Mouse (Mus musculus): ENCODE data around the gene Ankrd36.
"Not testable (repeated sequence)": the region's sequence is repeated elsewhere in the genome, so short reads cannot be mapped to it uniquely, and the experiment has no call there.

Gene Ankrd36

DNA sequence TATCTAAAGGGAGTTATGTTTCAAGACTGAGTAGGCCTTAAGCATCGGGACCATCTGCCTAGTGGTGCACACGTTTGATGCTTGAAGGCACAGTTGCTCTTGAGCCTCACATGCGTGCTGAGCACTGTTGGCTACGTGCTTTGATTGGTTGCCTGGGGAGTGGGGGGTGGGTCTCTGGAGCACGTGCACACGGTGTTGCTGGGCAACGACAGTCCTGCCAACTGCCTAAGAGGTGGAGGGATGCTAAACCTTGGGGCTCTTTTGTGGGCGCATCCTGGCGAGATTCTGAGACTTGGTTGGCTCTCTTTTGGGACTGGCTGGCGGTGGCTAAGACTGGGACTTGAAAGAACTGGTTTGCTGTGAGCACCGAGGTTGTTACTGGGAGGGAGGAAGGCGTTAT is at the start of gene Ankrd36:
TSS of gene Ankrd36 (plus strand) at position 211 of the 400 bp plus-strand sequence.
- no peak for DNase-seq (ENCODE audit: low spot score)

DNA sequence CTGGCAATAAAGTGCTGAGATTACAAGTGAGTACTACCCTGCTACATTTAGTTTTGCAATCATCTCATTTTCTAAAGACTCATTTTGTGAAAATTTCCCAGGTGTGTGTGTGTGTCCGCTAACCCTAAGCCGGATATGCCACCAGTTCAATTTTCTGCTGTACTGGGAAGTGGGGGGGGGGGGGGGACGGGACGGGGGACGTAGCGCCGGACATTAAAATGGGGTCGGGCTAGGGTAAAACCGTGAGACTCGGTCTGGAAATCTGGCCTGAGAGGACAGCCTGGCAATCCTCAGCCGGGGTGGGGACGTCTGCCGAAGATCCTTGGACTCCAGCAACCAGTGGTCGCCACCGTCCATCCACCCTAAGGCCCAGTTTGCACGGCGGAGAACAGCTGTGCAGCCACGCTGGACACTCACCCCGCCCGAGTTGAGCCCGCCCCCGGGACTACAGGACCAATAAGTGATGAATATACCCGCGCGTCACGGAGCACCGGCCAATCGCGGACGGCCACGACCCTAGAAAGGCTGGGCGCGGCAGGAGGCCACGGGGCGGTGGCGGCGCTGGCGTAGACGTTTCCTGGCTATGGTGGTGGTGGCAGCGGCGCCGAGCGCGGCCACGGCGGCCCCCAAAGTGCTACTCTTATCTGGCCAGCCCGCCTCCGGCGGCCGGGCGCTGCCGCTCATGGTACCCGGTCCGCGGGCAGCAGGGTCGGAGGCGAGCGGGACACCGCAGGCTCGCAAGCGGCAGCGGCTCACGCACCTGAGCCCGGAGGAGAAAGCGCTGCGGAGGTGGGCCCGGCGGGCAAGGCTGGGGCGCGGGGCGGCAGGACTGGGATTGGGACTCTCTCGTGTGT is 48.8 kb upstream of the Ankrd36 start, which contains the start of gene Xbp1:
TSS of gene Xbp1 (plus strand) at position 248 of the 854 bp plus-strand sequence.
- DNase-seq (ENCODE audit: low spot score) = peak; percentile 97

DNA sequence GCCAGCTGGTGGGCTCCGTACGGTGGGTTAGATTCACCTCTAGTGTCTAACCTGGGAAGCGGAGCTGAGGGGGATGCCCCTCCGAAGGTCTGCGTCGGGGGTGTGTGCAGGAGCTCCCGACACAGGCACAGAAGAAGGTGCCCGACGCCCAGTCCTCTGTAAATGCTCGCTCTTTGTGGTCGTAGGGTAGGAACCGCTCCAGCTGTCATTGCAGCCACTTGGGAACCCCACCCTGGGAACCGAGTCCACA is 48.3 kb upstream of the Ankrd36 start:
- no peak for DNase-seq (ENCODE audit: low spot score)

DNA sequence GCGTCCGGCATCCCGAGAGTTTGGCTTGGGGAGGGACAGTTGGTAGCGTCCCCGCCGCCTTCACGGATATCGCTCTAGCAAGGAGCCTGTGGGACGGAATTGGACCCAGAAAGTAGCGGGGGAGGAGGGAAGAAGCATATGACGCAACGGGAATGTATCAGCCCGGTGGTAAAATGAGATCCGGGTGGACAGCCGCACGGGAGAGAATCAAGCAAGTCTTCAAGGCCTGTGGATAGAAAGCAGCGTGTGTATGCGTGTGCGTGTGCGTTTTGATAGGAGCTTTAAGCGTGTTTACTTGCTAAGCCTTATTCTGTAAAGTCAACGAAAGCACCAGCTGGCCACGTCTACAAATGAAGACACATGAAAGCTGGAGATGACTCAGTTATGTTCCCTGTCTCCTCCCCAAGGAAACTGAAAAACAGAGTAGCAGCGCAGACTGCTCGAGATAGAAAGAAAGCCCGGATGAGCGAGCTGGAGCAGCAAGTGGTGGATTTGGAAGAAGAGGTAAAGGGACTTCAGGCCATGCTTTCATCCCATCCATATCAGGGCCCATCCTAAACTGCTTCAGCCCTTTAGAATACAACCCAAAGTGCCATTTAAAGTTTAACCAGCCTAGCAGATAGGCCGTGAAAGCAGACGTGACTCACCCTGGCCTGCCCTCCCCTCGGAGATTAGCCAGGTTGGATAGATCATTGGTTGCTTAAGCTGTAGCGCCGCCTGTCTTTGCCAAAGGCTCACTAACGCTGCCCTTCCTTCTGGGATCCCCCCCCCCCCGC is 47.8 kb upstream of the Ankrd36 start:
- peak; percentile 87 for DNase-seq (ENCODE audit: low spot score)

DNA sequence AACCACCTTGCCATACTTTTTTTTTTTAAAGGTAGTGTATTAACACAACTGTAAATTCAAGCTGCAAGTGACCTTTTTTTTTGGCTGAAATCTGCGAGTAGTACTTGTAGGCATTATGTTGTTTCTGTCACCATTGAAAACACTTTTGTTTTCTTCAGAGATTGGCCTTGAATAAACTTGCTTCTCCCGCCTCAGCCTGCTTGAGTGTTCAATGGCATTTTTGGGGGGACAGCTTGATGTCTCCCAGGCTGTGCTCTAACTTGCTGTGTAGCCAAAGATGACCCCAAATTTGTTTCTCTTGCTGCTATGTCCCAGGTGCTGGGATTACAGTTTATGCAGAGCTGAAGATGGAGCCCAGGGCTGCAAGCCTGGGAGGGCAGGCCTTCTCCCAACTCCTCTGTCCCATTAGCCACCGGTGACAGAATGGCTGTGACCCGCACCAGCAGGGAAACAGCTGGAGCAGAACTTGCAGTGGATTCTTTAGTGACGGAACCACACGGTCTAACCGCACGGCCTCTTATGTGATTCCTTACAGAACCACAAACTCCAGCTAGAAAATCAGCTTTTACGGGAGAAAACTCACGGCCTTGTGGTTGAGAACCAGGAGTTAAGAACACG is 46.6 kb upstream of the Ankrd36 start:
- DNase-seq (ENCODE audit: low spot score) = no peak

DNA sequence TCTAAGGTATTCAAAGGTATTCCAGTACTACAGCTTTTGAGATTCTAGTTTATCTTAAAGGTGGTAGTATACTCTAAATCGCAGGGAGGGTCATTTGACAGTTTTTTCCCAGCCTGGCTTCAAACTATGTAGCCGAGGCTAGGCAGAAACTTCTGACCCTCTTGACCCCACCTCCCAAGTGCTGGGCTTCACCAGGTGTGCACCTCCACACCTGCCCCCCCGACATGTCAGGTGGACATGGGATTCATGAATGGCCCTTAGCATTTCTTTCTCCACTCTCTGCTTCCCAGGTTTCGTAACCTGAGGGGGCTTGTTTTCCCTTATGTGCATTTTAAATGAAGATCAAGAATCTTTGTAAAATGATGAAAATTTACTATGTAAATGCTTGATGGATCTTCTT is 44.1 kb upstream of the Ankrd36 start:
- no peak for DNase-seq (ENCODE audit: low spot score)

DNA sequence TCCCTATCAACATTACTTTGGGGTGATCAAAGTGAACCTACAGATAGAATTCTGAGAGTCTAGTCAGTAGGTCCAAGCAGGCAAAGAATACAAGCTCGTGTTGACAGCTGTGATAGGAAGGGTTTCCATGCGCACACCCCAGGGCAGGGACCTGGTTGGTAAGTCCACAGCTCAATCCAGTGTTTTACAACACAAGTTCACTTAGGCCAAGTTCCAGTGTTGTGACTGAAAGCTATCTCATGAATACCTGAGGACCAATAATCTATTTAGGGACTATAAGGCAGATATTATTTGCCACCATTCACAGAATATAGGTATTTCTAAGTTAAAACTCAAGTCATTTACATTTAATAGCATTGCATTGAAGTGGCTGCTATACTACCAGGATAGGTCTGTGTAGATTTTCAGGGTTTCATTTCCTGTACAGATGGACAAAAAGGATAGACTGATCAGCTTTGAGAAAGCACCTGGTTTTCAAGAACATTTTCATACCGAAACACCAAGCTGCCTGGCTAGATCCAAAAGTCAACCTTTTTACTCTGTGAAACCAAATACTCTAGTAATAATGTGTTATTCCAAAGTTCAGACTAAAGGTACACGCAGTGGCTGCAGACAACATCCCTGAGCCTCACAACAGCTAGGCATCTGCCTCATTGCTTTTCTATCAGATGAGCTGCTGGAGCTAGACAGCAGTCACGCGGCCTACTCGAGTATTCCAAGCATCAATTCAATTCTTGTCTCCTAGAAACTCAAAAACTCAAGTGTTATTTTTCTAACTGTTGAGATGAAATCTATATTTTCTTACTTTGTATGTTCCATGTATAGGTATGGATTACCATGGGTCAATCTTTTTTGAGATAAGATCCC is 42.7 kb upstream of the Ankrd36 start:
- DNase-seq (ENCODE audit: low spot score) = no peak

DNA sequence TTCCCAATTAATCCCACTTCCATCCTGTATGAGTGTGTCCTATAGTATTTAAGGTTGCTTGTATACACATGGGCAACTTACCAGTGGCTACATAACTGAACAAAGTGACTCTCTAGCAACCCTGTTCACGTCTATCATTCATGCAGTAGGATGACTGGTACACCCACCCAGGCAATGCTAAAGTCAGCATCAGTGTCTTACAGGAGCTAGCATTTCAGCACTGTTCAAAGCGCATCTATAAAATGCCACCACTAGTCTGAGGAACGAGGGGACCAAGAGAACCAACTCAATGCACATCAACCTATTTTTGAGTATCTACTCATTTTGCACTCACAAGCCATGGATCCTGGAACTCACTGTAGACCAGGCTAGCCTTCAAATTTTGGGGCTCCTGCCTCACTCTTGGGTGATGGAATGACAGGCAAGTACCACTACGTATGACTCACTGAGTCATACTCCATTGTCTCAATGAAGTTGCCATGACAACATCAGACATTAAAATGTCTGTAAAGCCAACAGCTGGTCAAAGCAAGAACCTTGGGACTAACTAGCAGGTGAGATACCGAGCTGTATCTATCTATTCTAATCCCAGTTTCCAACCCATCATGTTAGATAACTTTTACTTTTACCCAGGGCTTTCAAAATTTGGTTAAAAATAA is 41.5 kb upstream of the Ankrd36 start:
- no peak for DNase-seq (ENCODE audit: low spot score)

DNA sequence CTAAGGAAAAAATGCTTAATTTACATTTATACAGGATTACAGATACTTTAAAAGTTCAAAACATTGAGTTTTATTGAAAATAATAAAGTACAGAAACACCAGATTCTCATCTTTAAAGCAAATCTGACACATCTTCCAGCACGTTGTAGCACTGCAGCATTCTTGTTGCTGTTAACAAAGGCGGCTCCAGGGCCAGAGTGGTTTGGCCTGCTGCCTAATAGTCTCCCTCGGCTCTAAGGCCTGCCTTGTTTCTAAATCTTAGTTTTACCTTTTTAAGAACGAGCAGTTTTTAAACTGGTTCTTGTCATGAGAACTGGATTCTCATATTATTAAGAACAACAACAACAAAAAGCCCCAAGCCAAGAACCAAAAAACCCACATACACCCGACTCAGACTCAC is 40.6 kb upstream of the Ankrd36 start:
- DNase-seq (ENCODE audit: low spot score) = no peak

DNA sequence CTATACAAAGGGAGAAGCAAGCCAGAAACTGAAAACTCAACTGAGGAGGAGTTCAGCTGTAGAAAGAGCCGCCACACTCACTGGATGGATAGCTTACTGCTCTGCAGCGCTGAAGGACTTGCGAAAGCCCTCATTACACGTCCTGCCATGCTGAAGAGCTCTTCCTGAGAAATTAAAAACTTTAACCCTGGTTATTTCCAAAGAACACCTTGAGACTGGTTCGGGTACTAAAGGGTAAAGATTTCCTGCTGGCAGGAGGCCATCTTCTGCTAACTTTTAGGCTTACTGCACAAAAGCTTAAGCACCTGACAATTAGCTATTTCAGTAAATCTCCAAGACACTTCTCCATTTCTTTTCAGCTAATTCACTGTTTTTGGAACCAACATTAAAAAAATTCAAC is 39.3 kb upstream of the Ankrd36 start:
- no peak for DNase-seq (ENCODE audit: low spot score)

DNA sequence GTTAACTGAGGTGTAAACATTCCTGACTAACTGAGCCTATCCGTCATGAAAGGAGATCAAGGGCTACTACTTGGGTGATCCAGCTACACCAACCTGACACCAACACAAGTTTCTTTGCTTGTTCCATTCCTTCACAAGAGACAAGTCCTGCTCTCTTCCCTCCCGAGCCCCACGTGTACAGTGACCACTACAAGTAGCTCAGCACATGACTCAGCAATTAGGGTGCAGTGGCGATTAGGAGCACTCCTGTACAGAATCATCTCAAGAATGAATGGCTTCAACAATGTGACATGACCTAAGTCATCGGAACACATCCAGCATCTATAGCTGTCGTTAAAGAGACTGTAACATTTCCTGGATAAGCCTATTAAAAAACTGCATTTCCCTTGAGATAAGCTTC is 38.8 kb upstream of the Ankrd36 start:
- DNase-seq (ENCODE audit: low spot score) = no peak

DNA sequence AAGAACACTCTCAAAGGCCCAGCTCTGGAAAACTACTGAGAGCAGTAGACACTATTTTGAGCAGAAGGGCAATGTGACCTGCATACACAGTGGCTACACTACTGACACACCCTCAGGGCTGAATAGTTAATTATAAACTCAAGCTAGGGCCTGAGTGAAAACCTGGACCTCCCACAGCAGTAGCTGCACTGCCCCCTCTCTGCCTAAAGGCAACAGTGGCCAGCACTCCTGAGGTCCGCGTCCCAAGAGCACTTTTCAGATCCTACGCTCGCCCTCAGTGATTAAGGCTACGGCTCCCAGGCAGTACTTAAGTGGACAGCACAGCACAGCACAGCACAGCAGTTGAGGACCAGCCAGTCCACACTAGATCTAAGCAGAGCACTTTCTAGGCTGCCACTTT is 36.4 kb upstream of the Ankrd36 start:
- peak; percentile 77 for DNase-seq (ENCODE audit: low spot score)

DNA sequence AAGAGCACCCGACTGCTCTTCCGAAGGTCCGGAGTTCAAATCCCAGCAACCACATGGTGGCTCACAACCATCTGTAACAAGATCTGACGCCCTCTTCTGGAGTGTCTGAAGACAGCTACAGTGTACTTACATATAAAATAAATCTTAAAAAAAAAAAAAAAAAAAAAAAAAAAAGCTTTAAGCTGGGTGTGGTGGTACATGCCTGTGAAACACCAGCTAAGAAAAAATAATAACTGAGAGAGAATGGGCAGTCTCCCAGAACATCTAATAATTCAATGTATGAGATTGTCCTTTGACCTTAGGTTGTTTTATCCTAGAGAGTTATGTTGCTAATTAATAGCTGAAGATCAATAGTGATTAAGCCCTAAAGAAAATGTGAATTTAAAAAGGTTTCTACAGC is 32.0 kb upstream of the Ankrd36 start:
- DNase-seq (ENCODE audit: low spot score) = not testable (repeated sequence)

DNA sequence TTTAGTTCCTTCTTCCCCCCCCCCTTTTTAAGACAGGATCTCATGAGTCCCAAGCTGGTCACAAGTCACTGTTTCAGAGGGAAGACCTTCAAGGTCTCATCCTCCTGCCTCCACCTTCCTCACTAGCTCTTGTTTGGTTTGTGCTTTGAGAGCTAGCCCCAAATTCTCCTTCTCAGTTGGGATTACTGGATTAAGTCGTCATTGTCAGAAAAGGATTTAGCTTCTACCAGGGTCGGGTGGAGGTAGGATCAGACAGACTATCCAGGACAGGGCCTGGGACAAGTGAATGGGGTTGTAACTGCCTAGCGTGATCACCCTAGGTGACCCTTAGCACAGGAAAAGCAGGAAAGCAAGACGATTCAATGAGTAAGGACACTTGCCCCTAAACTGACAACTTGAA is 29.2 kb upstream of the Ankrd36 start:
- DNase-seq (ENCODE audit: low spot score) = no peak

DNA sequence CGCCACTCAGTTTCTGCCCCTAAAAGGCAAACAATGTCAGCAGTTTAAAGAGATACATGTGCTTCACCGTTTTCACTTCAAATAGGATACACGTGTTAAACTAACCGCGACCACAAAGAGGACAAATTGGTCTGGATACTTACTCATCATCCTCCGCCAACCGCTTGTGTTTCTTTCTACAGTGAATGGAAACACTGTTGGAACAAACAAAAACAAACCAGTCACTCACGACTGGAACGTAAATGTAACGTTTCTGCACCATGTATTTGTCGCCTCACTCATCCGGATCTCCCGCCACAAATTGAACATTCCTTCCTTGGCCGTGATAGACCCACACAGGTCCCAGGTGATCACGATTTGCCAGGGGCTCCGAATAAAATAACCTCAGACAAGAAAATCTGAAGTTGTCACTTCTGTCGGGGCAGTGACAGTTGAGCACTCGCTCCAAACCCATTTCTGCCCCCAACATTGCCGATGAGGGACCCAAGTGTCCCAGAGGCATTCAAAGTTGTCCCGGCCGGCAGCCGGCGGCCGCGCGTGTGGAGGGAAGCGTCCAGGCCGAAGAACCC is 28.2 kb upstream of the Ankrd36 start:
- no peak for DNase-seq (ENCODE audit: low spot score)

DNA sequence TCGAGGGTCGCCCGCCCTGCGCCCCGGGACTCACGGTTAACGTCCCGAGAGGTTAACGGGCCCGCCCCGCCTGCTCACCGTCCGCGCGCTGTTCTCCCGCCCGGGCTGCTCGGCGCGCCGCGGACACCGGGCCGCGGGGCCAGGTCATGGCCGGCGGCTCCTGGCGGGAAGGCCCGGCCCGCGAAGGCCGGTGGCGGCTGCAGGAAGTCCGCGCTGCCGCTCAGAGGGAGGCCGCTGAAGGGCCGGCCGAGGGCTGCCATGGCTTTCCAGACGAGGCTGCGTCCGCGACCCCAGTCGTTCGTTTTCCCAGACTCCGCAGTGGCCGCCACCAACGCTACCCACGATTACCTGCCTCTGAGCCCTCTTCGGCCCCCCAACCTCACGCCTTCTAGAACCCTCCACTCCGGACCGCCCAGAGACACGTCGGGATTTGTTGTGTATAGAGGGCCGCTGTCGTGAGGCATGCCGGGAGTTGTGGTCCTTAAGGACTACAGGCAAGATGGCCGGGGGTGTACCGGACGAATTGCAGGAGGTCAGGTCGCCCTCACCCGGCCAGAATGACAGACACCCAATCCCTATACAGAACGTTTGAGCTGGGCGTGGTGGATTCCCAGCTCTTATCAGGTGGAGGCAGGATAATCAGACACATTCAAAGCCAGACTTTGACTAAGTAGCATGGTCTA is 27.5 kb upstream of the Ankrd36 start, which contains the start of gene Ccdc117:
TSS of gene Ccdc117 (minus strand) at position 389 of the 683 bp plus-strand sequence.
- DNase-seq (ENCODE audit: low spot score) = peak; percentile 97

DNA sequence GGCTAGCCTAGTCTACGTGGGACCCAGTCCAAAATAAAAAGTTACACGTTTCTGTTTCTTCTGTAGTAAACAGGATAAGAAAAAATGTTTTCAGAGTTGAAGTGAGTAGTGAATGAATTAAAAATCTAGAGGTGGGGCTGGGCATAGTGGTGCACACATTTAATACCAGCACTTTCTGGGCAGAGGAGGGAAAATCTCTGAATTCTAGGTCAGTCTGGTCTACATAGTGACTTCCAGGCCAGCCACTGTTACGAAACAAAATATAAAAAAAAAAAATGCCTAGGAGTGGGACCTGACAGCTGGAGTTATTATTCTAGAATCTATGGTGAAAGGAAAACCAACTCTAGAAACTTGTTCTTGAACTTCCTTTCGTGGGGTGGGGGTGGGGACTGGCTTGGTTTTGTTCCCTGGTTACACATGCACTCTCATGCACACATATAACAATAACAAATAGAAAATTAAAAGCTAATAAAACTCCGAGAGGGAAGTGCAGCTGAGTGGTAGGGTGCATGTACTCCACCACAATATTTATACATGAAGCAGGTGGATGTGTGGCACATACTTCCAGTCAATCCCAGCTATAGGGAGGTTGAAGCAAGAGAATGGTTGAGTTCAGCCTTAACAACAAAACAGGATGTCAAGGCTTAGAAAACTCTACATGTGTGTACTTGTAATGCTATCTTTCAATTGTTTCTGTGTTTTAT is 26.9 kb upstream of the Ankrd36 start:
- DNase-seq (ENCODE audit: low spot score) = no peak

DNA sequence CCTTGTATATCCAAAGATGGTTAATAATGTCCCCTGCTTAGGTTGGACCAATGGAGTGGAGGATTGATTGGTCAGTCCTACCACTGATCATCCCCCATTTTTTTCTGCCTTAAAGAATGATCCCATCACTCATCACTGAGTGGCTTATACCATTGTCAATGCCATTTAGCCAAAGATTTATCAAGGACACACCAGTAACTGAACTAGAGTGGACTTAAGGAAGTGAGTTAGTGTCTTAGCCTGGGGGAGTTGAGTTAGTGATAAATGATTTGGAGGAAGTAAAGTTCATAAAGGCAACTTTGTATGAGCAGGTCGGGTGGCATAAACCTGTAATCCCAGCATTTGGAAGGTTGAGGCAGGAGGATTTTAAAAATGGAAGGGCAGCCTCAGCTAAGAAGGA is 26.2 kb upstream of the Ankrd36 start:
- DNase-seq (ENCODE audit: low spot score) = no peak

DNA sequence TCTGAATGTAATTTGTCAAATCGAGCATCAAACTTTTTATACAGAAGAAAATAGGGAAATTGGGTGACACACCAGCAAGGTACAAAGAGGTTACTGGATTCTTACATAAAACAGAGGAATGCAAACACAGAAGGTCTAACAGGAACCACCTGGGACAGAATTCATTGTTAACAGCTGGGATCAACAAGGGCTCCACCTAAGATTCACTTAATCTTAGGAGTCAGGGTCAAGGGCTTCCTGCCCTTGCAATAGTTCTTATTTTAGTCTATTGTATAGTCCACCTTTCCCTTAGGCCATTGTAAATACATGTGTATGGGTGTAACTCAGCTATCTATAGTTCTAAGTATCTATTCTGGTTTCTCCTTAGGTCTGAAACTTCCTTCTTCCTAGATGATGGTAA is 24.8 kb upstream of the Ankrd36 start:
- not testable (repeated sequence) for DNase-seq (ENCODE audit: low spot score)

DNA sequence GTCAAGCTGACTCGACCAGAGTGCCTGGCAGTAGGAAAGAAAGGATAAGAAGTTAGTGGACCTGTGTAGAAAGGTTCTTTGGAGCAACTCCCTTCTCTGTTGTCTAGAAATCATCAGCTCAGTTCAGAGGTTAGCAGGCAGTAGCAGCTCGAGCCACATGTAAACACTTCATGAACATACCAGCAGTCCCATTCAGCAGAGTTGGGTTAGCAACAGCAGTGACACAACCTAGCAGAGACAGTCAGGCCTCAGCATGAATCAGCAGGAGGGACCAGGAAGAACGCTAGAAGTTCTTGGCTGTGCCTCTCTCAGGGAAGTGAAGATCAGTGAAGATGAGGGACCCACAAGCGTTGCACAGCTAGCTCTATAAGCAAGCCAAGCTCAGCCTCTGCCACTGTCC is 24.0 kb upstream of the Ankrd36 start:
- DNase-seq (ENCODE audit: low spot score) = no peak
